ENCODE assay signal across 8 mouse cellular contexts in genomic region chr1:183657043-183657442, GRCm38 (mm10).
A peak's percentile ranks its signal among the peaks of the same experiment; 100 is the strongest.
DNase-seq lines count a peak whose midpoint lies in the region; ATAC-seq and TF ChIP-seq lines count a peak whose summit lies in the region.

No protein-coding gene starts in this region.

- H3K9me3 ChIP-seq in heart, embryonic 12.5 days (replicated peaks): no peaks in the 10 kb centered on the region

- WGBS in heart, adult 2 months: 63% methylated on average over 5 of the region's 5 CpGs
- WGBS in heart, embryonic 12.5 days: 58% methylated on average over 5 of the region's 5 CpGs

- peak; percentile 70 for TF ChIP-seq CTCF in heart, adult 2 months (IDR thresholded peaks at IDR 0.05)

- no peak overlapping the region for H3K4me2 ChIP-seq in heart, embryonic 12.5 days

- no peaks in the 10 kb centered on the region for H3K36me3 ChIP-seq in heart, adult 2 months (ENCODE audit: control insufficient read depth, insufficient read depth, low read length)
- no peaks in the 10 kb centered on the region for H3K36me3 ChIP-seq in heart, embryonic 12.5 days

- H3K79me2 ChIP-seq in heart, adult 2 months (replicated peaks; ENCODE audit: control insufficient read depth, insufficient read depth, low read length): no peaks in the 10 kb centered on the region

- ATAC-seq in heart, embryonic 12.5 days (ENCODE audit: insufficient number of reproducible peaks, low FRiP score): no peak

- DNase-seq in heart, adult 2 months: peak; percentile 11 to 38
- DNase-seq in 3134 (ENCODE audit: extremely low read depth, insufficient read length, low spot score): peak; percentile 37
- peak; percentile 13 for DNase-seq in T-cell, adult 2 months (ENCODE audit: low spot score)
- DNase-seq in embryo, embryonic 10 days (ENCODE audit: low spot score): peak; percentile 77
- DNase-seq in kidney, postnatal 14 days: peak; percentile 48
- DNase-seq in lung, postnatal 36 days: peak; percentile 71
- peak; percentile 8 to 9 for DNase-seq in thymus, adult 18-20 months

- no peak for TF ChIP-seq EP300 in heart, adult 2 months (IDR thresholded peaks at IDR 0.05; ENCODE audit: insufficient read depth, low read depth, low read length)

- no peak overlapping the region for H3K9ac ChIP-seq in heart, adult 2 months (ENCODE audit: low read depth, low read length)
- no peak overlapping the region for H3K9ac ChIP-seq in heart, embryonic 12.5 days

- no peak overlapping the region for H3K4me3 ChIP-seq in heart, adult 2 months
- no peak overlapping the region for H3K4me3 ChIP-seq in heart, embryonic 12.5 days

- H3K27ac ChIP-seq in heart, adult 2 months: no peak overlapping the region
- no peak overlapping the region for H3K27ac ChIP-seq in heart, embryonic 12.5 days (ENCODE audit: poor library complexity, severe bottlenecking)

- no peak for TF ChIP-seq POLR2A in heart, adult 2 months (IDR thresholded peaks at IDR 0.05; ENCODE audit: insufficient read depth, low read depth, low read length)

- H3K27me3 ChIP-seq in heart, adult 2 months (ENCODE audit: control insufficient read depth, insufficient read depth, low read length): peaks cover 1% of the 10 kb centered on the region; the same call in 1 of the 2 replicates
- no peaks in the 10 kb centered on the region for H3K27me3 ChIP-seq in heart, embryonic 12.5 days (replicated peaks)

- intact Hi-C loops in heart, adult 2 months (cut with DNase I): no loop called here

- no peaks in the 10 kb centered on the region for H3K4me1 ChIP-seq in heart, adult 2 months (ENCODE audit: control insufficient read depth, insufficient read depth, low read length)
- no peaks in the 10 kb centered on the region for H3K4me1 ChIP-seq in heart, embryonic 12.5 days (replicated peaks)

Comparison
In these comparisons a context has a peak if more than half of its experiments do, and no peak if none do; other contexts are left out.
1. DNase-seq: peak in every context shown above with its lines; median percentile 77 in embryo, embryonic 10 days; 71 in lung, postnatal 36 days; 48 in kidney, postnatal 14 days; 37 in 3134; 24 in heart, adult 2 months; 13 in T-cell, adult 2 months; 8 in thymus, adult 18-20 months.